Mouse (Mus musculus): ENCODE results near the gene Usp28. TPM values are rescaled to one million over a fixed set of nuclear protein-coding genes. Genes with fewer than 3 reads are reported as not detected.

Gene Usp28
- total RNA-seq, 2 experiments from 2014 or later = 39.3 to 45.1 TPM

DNA sequence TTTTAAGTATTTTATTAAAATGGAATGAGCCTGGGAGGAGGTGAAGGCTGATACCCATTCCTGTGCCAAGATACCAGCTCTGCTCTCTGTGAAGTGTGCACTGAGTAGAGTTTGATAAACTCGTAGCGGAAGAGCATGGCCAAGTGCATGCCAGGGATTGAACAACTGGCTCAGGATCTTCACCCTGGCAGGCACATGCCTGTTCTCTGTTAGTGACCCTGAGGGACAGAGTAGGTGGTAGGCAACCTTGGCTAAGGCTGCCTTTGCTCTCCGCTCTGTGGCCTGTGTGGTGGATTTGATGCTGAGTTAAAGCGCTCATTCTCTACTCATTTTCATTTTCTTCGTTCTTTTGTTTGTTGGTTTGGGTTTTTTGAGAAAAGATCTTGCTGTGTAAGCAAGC is 36.1 kb downstream of the Usp28 start:
- intact Hi-C loops (cut with DNase I) = no loop called here
- no peak for DNase-seq

DNA sequence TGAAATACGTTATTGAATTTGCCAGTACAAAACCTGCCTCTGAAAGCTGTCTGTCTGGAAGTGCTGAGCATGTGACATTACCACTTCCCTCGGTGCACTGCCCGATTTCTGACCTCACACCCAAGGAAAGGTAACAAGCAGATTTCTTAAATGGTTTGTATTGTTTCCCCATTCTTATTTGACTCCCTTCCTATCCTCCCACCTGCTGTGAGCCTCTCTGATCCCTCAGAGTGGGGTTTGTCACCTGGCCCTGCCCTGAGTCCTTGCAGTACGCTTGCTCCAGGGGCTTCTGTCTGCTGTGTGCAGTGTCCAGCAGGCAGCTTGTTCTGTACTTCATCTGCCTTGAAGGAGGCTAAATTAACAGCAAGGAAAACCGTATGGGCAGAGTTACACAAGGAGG is 38.8 kb downstream of the Usp28 start:
- intact Hi-C loops (cut with DNase I) = no loop called here
- no peak for DNase-seq

DNA sequence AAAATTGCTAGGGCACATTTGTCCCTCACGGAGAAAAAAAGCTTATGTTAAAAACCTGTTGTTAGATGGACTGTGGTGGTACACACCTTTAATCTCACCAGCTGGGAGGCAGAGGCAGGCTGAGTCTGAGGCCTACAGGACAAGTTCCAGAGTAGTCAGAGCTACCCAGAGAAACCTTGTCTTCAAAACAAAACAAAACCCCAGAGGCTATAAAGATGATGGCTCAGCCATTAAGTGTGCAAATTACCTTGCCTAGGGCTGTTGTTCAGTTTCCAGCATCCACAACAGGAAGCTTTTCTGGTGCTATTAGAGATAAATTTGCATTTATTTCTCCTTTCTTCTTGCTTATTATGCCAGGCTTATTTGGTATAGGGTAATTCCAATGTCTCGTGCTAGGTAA is 39.4 kb downstream of the Usp28 start:
- no peak for DNase-seq

DNA sequence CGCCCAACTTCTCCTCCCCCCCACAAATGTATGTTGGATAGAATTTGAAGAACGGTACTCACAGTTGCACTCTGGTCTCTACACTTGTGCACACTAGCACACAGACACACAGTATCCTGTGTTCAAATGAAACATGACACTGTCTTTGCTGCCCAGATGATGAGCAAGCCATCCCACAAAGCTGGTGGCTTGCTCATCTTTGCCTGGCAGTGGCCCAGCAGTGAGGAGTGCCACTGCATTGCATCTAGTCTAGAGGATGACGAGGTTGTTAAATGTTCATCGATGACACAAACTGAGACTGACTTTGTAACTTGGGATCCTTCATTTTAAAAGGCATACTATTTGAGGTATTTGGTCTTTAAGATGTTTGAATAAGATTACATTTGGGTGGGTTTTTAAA is 49.6 kb downstream of the Usp28 start:
- intact Hi-C loops (cut with DNase I) = no loop called here
- no peak for DNase-seq

More for the DNA sequence above, 39.4 kb downstream of the Usp28 start:
- intact Hi-C loops (cut with DNase I) = no loop called here

DNA sequence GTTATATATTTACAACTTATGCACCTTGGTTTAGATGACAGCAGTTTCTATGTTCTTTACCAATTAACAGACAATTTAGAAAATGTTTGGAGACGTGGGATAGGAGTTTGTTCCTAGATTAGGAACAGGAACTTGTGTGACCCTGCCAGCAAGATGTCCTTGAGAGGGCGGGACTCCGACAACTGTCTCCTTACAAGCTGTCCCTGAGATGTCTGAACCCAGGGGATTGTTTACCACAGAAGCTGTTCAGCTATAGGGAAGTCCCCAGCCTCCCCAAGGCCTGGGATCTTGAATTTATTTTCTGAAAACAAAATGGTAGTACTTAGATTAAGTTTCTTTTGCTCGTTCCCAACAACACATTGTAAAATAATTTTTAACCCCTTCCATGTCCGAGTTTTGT is 65.7 kb downstream of the Usp28 start:
- no peak for DNase-seq
- intact Hi-C loops (cut with DNase I) = loop anchor here (5.0 kb wide), 1 partner anchor 404 kb away; no protein-coding TSS in a partner anchor

DNA sequence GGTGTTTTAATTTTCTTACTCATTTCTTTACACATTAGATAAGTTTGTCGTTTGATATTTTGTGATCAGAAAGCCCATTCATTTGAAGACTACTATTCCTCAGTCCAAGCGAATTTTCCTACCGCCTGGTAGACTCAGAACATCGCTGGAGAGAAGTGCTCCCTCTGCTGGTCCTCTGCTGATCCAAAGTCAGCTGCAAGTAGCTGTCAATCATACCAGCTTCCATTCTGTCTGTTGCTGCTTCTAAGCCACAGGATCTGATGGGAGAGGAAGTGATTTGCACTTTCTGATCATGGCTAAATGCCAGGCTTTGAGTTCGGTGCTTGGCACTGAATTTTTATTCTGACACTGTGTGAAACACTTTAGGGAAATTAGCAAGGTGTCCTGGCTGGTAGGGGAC is 66.2 kb downstream of the Usp28 start:
- intact Hi-C loops (cut with DNase I) = loop anchor here (5.0 kb wide), 1 partner anchor 404 kb away; no protein-coding TSS in a partner anchor
- peak; percentile 68 for DNase-seq

DNA sequence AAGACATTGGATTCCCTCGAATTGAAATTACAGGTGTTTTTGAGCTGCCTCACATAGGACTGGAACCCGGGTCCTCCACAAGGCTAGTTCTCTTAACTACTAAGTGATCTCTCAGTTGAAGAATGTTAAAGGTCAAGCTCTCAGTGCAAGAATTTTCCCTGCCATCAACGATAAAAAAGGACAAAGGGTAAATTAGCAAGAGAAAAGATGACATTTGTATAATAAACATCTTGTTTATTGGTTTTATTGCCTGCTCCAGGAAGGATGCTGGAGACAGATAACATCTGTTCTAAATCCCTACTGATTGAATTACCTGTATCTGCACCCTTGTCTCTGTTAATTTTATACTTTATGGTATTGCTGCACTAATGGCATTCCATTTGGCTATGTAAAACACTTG is 68.9 kb downstream of the Usp28 start:
- intact Hi-C loops (cut with DNase I) = loop anchor here (5.0 kb wide), 1 partner anchor 407 kb away; no protein-coding TSS in a partner anchor
- DNase-seq = no peak

DNA sequence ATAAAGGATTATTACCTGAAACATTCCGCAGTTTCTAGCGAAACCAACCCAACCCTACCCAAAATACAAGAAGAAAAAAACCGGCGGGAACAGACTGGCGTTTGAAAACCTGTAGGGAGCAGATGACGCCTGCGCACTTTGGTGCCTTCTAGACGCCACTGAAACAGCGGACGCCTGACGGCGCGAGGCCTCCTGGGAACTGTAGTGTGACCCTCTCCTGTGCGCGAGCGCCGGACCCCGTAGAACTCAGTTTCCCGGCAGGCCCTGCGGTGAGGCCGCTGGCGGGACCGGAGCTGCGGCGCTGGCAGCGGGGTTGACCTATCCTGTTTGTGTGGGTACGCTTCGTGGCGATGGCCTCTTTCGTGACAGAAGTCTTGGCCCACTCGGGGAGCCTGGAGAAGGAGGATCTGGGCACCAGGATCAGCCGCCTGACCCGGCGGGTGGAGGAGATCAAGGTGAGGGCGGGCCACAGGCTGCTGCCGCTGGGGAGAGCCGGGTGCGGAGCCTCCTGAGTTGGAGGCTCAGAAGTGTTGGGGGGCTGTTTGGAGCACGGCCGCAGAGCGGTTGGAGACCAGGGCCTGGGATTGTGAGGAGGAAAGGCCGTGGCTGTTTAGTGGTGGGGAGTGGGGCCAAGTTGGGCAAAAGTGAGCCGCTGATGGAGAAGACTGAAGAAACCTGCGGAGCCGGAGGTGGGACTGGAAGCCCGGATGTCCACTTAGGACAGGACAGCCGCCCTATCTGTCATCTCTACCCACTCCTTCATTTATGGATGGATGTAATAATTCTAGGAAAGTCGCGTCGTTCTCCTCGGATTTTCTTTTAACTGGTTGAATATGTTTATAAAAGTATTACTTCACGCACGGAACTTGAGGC is 70.4 kb downstream of the Usp28 start, which contains the start of gene Zw10:
Zw10 (plus strand) TSS at position 281 of the 873 bp plus-strand sequence.
- intact Hi-C loops (cut with DNase I) = no loop called here
- peak; percentile 98 for DNase-seq

DNA sequence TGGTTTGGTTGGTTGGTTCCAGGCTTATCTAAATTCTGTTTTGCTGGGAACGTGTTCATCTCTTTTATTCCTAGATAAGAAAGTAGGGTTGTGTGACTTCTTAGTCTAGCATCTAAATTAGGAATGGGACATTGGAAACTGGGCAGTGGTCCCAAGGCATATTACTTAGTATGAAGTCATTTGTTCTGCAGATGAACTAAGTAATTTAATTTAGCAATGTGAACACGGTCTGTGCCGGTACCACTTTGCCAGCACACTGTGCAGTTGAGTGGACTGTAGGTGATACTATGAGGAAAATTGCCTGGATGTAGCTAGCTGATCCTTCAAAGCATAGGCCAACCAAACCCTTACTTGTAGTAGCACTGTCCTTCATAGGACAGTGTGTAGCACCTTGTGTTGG is 91.7 kb downstream of the Usp28 start:
- no peak for DNase-seq
- intact Hi-C loops (cut with DNase I) = no loop called here

DNA sequence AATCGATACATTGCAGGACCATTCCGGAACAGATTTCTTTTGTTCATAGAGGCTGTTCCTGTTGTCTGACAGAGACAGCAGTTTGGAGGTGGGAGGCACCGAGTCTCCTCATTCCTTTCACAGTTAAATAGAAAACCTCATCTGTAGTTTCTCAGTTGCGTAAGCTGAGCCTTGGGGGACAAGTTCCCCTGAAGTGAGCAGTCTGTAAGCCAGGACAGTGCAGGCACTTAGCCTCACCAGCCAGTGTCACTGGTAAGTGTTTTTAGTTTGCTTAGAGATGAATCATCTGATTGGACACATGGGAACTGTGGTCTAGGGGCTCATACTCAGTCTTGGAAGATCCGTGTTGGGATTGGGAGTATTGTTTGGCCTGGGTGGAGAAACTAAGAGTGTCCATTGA is 95.9 kb downstream of the Usp28 start, which contains the start of gene Tmprss5:
Tmprss5 (plus strand) TSS at position 154 of the 400 bp plus-strand sequence.
- intact Hi-C loops (cut with DNase I) = loop anchor here (2.0 to 10.0 kb wide), 2 partner anchors 408 to 1364 kb away; no protein-coding TSS in a partner anchor
- DNase-seq = no peak

DNA sequence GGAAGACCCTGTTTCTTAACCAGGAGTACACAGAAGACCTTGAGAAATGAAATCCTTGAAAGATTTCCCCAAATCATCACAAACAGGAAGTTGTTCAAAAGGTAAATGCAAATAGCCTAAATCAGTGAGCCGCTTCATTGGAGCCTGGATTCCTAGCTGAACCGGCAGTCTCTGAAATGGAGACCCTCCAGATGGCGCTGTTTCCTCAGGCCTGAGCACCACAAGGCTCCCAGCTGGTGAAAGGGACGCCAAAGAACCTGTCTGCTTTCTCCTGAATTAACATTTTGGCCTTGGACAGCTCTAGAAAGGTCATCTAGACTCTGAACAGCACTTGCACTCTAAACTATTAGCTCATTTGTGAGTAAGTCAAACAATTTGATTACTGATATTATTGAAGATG is 96.4 kb downstream of the Usp28 start:
- DNase-seq = peak; percentile 86
- intact Hi-C loops (cut with DNase I) = loop anchor here (2.0 to 10.0 kb wide), 2 partner anchors 407 to 1363 kb away; no protein-coding TSS in a partner anchor

DNA sequence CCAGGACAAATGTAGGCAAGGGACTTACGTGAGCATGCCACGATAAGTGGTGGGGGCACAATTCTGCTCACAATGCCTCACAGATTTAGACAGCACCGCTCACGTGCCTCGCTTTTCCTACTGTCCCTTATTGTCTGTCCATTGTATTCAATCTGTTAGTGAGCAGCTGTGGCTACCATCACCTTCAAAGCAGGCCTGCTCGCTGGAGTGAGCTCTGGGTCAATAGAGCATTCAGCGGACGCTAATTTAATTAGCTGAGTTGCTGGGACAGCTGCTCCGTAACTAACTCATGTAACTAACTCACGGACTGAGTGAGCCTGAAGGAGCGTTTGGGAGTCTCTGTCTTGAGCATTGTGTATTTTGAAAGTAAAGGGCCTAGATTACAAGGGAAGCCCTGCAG is 102.1 kb downstream of the Usp28 start:
- intact Hi-C loops (cut with DNase I) = loop anchor here (10.0 kb wide), 1 partner anchor 1357 kb away; no protein-coding TSS in a partner anchor
- DNase-seq = peak; percentile 9

Other genes with a start within 250 kb of the Usp28 start
- 10 to 100 TPM; 28.9 to 29.6 TPM for gene Zbtb16, start 149.2 kb upstream of the Usp28 start, total RNA-seq (2021)
- 1 to 10 TPM; 3.2 to 5.0 TPM for gene Htr3a, start 74.3 kb upstream of the Usp28 start, total RNA-seq (2021)
- not detected for gene Htr3b, start 20.4 kb upstream of the Usp28 start, total RNA-seq (2021)
- 10 to 100 TPM; 17.8 to 20.9 TPM for gene Zw10, start 70.2 kb downstream of the Usp28 start, total RNA-seq (2021)
- gene Tmprss5, start 95.9 kb downstream of the Usp28 start, total RNA-seq (2021) = 1 to 10 TPM in 1 of 2 experiments, under 1 TPM in 1; 0.46 to 1.0 TPM

Data from left cerebral cortex, postnatal 4 days (tissue).